29 mouse cellular contexts compared by ENCODE assay signal in genomic region chr12:108061661-108062060, GRCm38 (mm10). TPM values are rescaled to one million over a fixed set of nuclear protein-coding genes. Genes with fewer than 3 reads are reported as not detected.
DNase-seq lines count a peak whose midpoint lies in the region; ATAC-seq lines count a peak whose summit lies in the region.
"Had no signal": no experiment of that assay in that cellular context is flagged by ENCODE, and none has a peak within 500 bp of the region (broad histone marks: within the 10 kb centered on the region; RNA-seq: fewer than 3 reads in every experiment).

No protein-coding gene starts in this region.

- no peak overlapping the region for H3K9ac ChIP-seq in kidney, embryonic 16.5 days (replicated peaks; ENCODE audit: low read length)
- H3K9ac ChIP-seq: heart, embryonic 15.5 days; limb, embryonic 13.5 days; lung, embryonic 15.5 days; neural tube, embryonic 12.5 days had no signal

- no peaks in the 10 kb centered on the region for H3K9me3 ChIP-seq in kidney, embryonic 16.5 days (ENCODE audit: low read length)
- H3K9me3 ChIP-seq in limb, embryonic 10.5 days (replicated peaks): no peaks in the 10 kb centered on the region
- H3K9me3 ChIP-seq: heart, embryonic 10.5 days; heart, embryonic 15.5 days; limb, embryonic 13.5 days; lung, embryonic 15.5 days; neural tube, embryonic 12.5 days had no signal

- 0 out of 2 replicates have a peak, but pooled peaks have one; percentile 42 for ATAC-seq in kidney, embryonic 16.5 days (ENCODE audit: low FRiP score, low TSS enrichment)
- ATAC-seq in erythroid progenitor cell, adult 5-6 weeks (replicated peaks; ENCODE audit: low FRiP score, poor library complexity, severe bottlenecking): no peak
- ATAC-seq: forebrain, embryonic 14.5 days had no signal

- DNase-seq in kidney, postnatal 14 days: no peak
- DNase-seq in cerebellum, adult 8-10 months: peak; percentile 45
- DNase-seq in cerebellum, postnatal 36 days: peak; percentile 44 to 61
- no peak for DNase-seq in limb, embryonic 10.5 days (ENCODE audit: low spot score)
- DNase-seq in left cerebral cortex, adult 18-20 months (ENCODE audit: low spot score in 2 of 2): no peak
- no peak for DNase-seq in urinary bladder, adult 18-20 months (ENCODE audit: low spot score in 2 of 2)
- DNase-seq: adrenal gland, postnatal 25 days; gastrocnemius, postnatal 14 days; heart, adult 11 months; kidney, adult 8-10 months; kidney, postnatal 10 days; layer of hippocampus, adult 9-11 months; right cerebral cortex, postnatal 4 days; thymus, adult 18-20 months; thymus, postnatal 36 days had no signal

- no peak overlapping the region for H3K27ac ChIP-seq in kidney, embryonic 16.5 days (ENCODE audit: low read length)
- 0 out of 2 replicates have a peak overlapping the region, but pooled peaks have one; percentile 36 for H3K27ac ChIP-seq in limb, embryonic 10.5 days
- H3K27ac ChIP-seq: heart, embryonic 10.5 days; heart, embryonic 15.5 days; left cerebral cortex, adult 2 months; limb, embryonic 13.5 days; lung, embryonic 15.5 days; midbrain, embryonic 10.5 days; neural tube, embryonic 12.5 days; stomach, postnatal 0 days had no signal

- WGBS in kidney, embryonic 16.5 days: 51% methylated on average over 7 of the region's 7 CpGs
- 82% methylated on average over 7 of the region's 7 CpGs for WGBS in limb, embryonic 10.5 days

- 0 out of 2 replicates have a peak, but pooled peaks cover 2% of the 10 kb centered on the region for H3K4me1 ChIP-seq in kidney, embryonic 16.5 days (ENCODE audit: insufficient read depth, low read length)
- peaks cover 28% of the 10 kb centered on the region for H3K4me1 ChIP-seq in limb, embryonic 10.5 days
- H3K4me1 ChIP-seq: heart, embryonic 15.5 days; lung, embryonic 15.5 days had no signal

- H3K4me2 ChIP-seq in kidney, embryonic 16.5 days (replicated peaks; ENCODE audit: low read depth, low read length): no peak overlapping the region
- H3K4me2 ChIP-seq: heart, embryonic 15.5 days; limb, embryonic 13.5 days; liver, embryonic 11.5 days; lung, embryonic 15.5 days; neural tube, embryonic 12.5 days had no signal

- H3K27me3 ChIP-seq in kidney, embryonic 16.5 days (ENCODE audit: insufficient read depth, low read length): no peaks in the 10 kb centered on the region
- H3K27me3 ChIP-seq in limb, embryonic 10.5 days (ENCODE audit: low read depth, poor library complexity, severe bottlenecking): no peaks in the 10 kb centered on the region
- H3K27me3 ChIP-seq: heart, embryonic 15.5 days; limb, embryonic 13.5 days; lung, embryonic 15.5 days; neural tube, embryonic 12.5 days had no signal

- no peaks in the 10 kb centered on the region for H3K36me3 ChIP-seq in kidney, embryonic 16.5 days (ENCODE audit: insufficient read depth, low read length)
- no peaks in the 10 kb centered on the region for H3K36me3 ChIP-seq in limb, embryonic 10.5 days
- H3K36me3 ChIP-seq: G1E; heart, embryonic 10.5 days; heart, embryonic 15.5 days; limb, embryonic 13.5 days; lung, embryonic 15.5 days; midbrain, embryonic 10.5 days; neural tube, embryonic 12.5 days had no signal

- no peak overlapping the region for H3K4me3 ChIP-seq in kidney, embryonic 16.5 days (ENCODE audit: low read length)
- H3K4me3 ChIP-seq in limb, embryonic 10.5 days: no peak overlapping the region
- H3K4me3 ChIP-seq: heart, embryonic 10.5 days; heart, embryonic 15.5 days; left cerebral cortex, adult 2 months; limb, embryonic 13.5 days; lung, embryonic 15.5 days; midbrain, embryonic 10.5 days; myocyte; neural tube, embryonic 12.5 days had no signal

RNA-seq across cellular contexts. Expression of gene Bcl11b, which starts 58.3 kb away (rescaled TPM):
- 2.6 TPM in 2 replicates for polyA plus RNA-seq in kidney, embryonic 16.5 days (2015; fragmentation: Nextera tagmentation; extraction: Ambion mirVana)
- polyA plus RNA-seq in limb, embryonic 10.5 days (2016; fragmentation: Nextera tagmentation; extraction: Ambion mirVana): 5.4 and 7.8 TPM in 2 replicates
- total RNA-seq in left cerebral cortex, adult 18-20 months (2021): 10 to 100 TPM; 60.4 to 75.6 TPM
- total RNA-seq in erythroid progenitor cell, adult 5-6 weeks (2015; ENCODE audit: low replicate concordance): 0.72 and 1.3 TPM in 2 replicates
- total RNA-seq in erythroid progenitor cell, adult 5-6 weeks (2017; ENCODE audit: low replicate concordance): 0.38 and 1.3 TPM in 2 replicates
- polyA plus RNA-seq: G1E, myocyte had no signal

Comparison
In these comparisons a context has a peak if more than half of its experiments do, and no peak if none do; other contexts are left out.
1. DNase-seq: peak in cerebellum, adult 8-10 months (single experiment) and cerebellum, postnatal 36 days (2 of 2); none in kidney, postnatal 14 days (single experiment), limb, embryonic 10.5 days (single experiment), left cerebral cortex, adult 18-20 months (0 of 2) and urinary bladder, adult 18-20 months (0 of 2).
2. RNA of gene Bcl11b, which starts 58.3 kb away (total RNA-seq): 60.4 to 75.6 TPM in left cerebral cortex, adult 18-20 months; 0.38 to 1.3 TPM in erythroid progenitor cell, adult 5-6 weeks; every median in the first group is over 10 times any median in the second.